Mouse (Mus musculus) small intestine, adult 2 months (tissue): ENCODE measurements around the gene Il12b.

Experiments used
- CTCF ChIP-seq: fragments of 200-500 bp; IDR thresholded peaks from 2 replicates; pipeline ENCODE4 v1.5.1; 2012; ENCODE audit warnings: low read depth, mild to moderate bottlenecking, control low read depth, inconsistent platforms, low read length, moderate library complexity, mixed read lengths; ENCODE audit not compliant: insufficient replicate concordance, insufficient read length; ENCODE audit errors: extremely low read depth
- POLR2A ChIP-seq: fragments of 200-500 bp; IDR thresholded peaks from 2 replicates; pipeline ENCODE4 v1.6.1; 2012; ENCODE audit warnings: low read depth, mild to moderate bottlenecking, control low read depth, inconsistent platforms, low read length, moderate library complexity

- TF ChIP-seq CTCF (no peak), POLR2A (no peak)
Measured at GRCm38 (mm10) chr11:44401635-44402548, 2.0 kb downstream of the Il12b start.
